Mouse (Mus musculus): ENCODE measurements around the gene Lpar3. TPM values are rescaled to one million over a fixed set of nuclear protein-coding genes. Genes with fewer than 3 reads are reported as not detected.
"Not testable (repeated sequence)": the region's sequence is repeated elsewhere in the genome, so short reads cannot be mapped to it uniquely, and the experiment has no call there.

The Lpar3 gene
- polyA plus RNA-seq, 1 experiment from 2014 or later, result 0.68 TPM

DNA sequence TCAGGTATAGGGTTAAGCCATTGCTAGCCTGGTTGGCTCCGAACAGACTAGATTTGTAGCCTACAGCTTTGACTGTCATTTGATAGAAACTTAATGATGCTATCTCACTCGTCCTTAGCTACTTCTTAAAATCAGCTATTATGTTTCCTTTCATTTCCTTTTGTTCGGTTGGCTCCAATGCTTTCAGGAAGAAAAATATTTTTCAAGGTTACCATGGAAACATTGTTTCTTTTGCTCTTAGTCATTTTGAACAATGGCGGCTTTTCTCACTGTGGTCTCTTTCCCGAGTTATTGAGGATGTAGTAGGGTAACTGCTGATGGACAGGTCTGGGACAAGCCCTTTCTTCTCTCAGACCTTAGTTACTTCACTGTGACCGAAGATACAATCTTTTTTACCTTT is 24.5 kb upstream of the Lpar3 start:
- H3K27me3 ChIP-seq (ENCODE audit: insufficient read depth, poor library complexity, severe bottlenecking), result no peaks in the 10 kb centered on the region
- no peaks in the 10 kb centered on the region for H3K9me3 ChIP-seq
- no peak overlapping the region for H3K4me3 ChIP-seq
- H3K27ac ChIP-seq, result no peak overlapping the region
- 50% methylated on average over 6 of the region's 6 CpGs for WGBS
- no peak for DNase-seq (ENCODE audit: low spot score)
- peaks cover 12% of the 10 kb centered on the region for H3K4me1 ChIP-seq (replicated peaks)
- no peaks in the 10 kb centered on the region for H3K36me3 ChIP-seq

DNA sequence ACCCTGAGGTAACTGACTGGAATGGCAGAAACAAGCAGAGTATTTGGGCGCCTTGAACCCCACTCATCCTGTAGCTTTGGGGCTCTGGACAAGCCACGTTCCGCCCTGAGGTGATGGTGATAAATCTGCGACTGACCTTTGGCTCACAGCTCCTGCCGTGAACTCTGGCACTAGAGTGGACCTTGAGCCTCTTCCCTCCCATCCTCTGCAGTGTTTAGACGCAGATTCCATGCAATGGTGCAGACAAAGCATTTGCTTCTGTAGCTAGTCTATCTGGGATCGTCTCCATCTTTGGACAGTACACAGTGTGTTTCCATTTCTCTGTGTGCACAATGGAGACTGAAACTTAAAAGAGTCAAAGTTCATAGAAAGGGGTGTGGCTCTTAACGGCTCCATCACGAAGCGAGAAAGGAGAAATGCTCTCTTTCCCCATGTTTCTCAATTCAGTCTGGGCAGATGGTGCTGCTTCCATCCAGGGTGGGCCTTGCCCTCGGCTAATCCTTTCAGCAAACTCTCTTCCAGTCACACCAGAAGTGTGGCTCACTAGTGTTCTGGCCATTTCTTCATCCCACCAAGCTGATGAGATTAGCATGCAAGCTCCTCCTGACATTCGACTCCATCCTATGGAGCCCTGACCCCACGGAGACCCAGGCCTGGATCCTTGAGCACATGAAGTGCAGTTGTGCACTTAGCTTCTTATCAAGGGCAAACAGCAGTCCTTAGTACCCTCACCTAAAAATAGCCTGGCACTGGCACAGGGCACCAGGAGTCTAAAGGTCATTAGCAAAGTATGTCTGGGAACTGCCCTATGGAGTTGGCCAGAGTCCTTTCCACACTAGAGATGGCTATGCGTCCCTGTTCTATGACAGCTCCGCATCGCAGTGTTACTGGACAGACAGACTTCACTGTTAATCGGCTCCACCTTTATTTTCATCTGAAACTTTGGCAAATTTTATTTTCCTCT is 23.7 kb upstream of the Lpar3 start:
- Histone ChIP-seq H3K27ac (no peak overlapping the region), H3K27me3 (ENCODE audit: insufficient read depth, poor library complexity, severe bottlenecking) (no peaks in the 10 kb centered on the region), H3K4me1 (replicated peaks) (peaks cover 10% of the 10 kb centered on the region), H3K36me3 (no peaks in the 10 kb centered on the region), H3K4me3 (no peak overlapping the region), H3K9me3 (no peaks in the 10 kb centered on the region)
- no peak for DNase-seq (ENCODE audit: low spot score)
- WGBS, result 81% methylated on average over 17 of the region's 17 CpGs

DNA sequence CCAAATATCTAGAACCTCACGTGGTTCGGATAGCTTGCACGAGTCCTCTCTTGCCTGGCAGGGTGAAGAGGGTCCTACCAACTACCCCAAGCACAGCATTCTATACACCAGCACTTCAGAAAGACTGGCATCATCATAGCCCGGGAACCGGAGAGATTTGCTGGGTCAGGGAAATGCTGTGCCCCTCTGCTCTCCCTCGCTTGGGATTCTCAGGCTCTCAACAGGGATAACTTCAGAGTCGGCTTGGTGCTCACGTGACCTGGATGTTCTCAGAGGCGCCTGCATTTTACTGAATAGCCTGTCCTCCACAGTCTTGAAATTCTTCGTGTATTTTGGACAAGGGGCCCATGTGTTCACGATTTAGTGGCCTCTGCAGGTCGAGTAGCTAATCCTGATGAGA is 23.0 kb upstream of the Lpar3 start:
- H3K9me3 ChIP-seq, result no peaks in the 10 kb centered on the region
- no peak overlapping the region for H3K27ac ChIP-seq
- no peaks in the 10 kb centered on the region for H3K36me3 ChIP-seq
- no peaks in the 10 kb centered on the region for H3K27me3 ChIP-seq (ENCODE audit: insufficient read depth, poor library complexity, severe bottlenecking)
- DNase-seq (ENCODE audit: low spot score), result no peak
- no peak overlapping the region for H3K4me3 ChIP-seq
- H3K4me1 ChIP-seq (replicated peaks), result peaks cover 10% of the 10 kb centered on the region
- WGBS, result 88% methylated on average over 12 of the region's 12 CpGs

DNA sequence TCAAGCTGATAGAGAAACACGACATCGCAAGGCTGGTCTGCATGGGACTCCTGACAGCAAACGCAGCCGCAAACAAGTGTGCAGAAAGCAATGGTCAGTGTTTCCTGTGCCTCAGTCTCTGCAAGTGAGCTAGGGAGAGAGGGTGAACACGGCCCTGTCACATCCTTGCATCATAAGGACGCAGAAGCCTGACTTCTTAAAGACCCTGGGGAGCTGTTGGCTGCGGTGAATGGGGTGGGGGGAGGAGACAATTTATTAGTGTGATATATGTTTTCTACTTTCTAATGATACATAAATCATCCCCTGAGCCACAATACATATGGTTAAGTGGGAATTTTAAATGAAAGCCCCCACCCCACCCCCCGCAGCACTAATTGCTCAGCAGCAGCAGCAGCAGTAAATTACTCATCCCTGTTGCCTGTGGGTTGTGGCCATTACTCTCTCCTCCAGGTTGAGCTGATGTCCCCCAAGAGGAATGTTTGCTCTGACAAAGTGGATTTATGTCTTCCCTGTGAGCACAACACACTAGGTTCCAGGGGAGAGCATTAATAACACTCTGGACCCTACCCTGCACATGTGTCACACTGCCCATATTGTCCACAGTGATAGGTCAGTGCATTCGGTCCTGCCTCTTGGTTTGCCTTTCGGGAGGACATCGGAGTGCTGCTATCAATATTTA is 21.8 kb upstream of the Lpar3 start:
- H3K4me1 ChIP-seq (replicated peaks), result peaks cover 10% of the 10 kb centered on the region
- H3K9me3 ChIP-seq, result no peaks in the 10 kb centered on the region
- H3K36me3 ChIP-seq, result no peaks in the 10 kb centered on the region
- no peaks in the 10 kb centered on the region for H3K27me3 ChIP-seq (ENCODE audit: insufficient read depth, poor library complexity, severe bottlenecking)
- no peak for DNase-seq (ENCODE audit: low spot score)
- H3K4me3 ChIP-seq, result no peak overlapping the region
- WGBS, result 85% methylated on average over 11 of the region's 11 CpGs
- no peak overlapping the region for H3K27ac ChIP-seq

DNA sequence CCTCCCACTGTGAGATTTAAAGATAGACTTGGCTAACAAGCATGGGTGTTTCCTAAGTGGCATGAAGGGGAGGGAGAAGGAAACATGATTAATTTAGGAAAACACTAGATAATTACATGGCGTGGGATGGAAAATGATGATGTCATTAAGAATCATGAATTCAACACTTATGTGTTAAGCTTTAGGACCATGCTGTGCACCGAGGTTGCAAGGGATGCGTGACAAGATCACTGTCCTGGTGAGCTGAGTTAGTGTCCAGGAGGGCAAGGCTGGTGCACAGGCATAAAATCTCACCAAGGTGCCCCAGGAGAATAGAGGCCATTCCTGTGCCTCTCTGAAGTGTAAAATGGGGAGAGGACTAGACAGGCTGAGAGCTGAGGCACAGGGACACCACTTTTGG is 21.3 kb upstream of the Lpar3 start:
- H3K36me3 ChIP-seq, result no peaks in the 10 kb centered on the region
- 85% methylated on average over 3 of the region's 3 CpGs for WGBS
- DNase-seq (ENCODE audit: low spot score), result no peak
- H3K4me1 ChIP-seq (replicated peaks), result peaks cover 10% of the 10 kb centered on the region
- no peak overlapping the region for H3K27ac ChIP-seq
- no peak overlapping the region for H3K4me3 ChIP-seq
- no peaks in the 10 kb centered on the region for H3K27me3 ChIP-seq (ENCODE audit: insufficient read depth, poor library complexity, severe bottlenecking)
- no peaks in the 10 kb centered on the region for H3K9me3 ChIP-seq

DNA sequence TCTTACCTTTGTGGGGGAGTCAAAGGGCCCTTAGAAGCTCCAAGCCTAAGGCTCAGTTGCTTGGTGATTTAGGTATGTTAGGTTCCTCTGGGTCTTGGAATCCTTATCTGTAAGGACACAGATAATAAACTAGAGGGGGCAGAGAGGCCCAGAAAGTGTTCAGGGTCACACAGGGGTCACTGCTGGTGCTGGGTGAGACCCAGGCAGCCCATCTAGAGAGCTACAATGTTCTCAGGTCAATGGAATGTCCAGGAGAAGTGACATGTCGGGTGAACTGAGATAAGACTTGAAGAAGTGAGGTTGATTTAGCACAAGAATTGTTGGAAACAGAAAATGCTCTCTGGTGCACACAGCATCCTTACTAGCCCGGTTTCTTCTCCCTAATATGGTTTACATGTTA is 16.4 kb upstream of the Lpar3 start:
- Histone ChIP-seq H3K4me1 (replicated peaks) (no peaks in the 10 kb centered on the region), H3K27ac (no peak overlapping the region), H3K9me3 (no peaks in the 10 kb centered on the region), H3K4me3 (no peak overlapping the region), H3K36me3 (no peaks in the 10 kb centered on the region), H3K27me3 (ENCODE audit: insufficient read depth, poor library complexity, severe bottlenecking) (no peaks in the 10 kb centered on the region)
- 72% methylated on average over 2 of the region's 2 CpGs for WGBS
- no peak for DNase-seq (ENCODE audit: low spot score)

DNA sequence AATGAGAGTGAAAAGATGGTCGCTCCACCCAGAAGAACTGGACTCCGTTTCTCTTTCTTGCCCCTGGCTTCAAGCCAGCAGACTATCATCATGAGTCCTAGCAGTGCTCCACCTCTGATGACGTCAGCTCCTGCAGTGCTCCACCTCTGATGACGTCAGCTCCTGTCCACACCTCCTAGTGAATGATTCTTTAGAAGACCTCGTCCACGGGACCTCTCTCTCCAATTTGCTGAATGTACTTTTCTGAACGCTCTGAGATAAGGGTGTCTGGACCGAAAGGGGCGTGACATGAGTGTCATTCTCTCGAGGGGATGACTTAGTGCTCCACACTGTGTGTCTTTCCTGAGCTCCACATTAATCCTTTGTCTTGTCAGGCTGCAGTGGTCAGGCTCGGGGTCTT is 15.5 kb upstream of the Lpar3 start:
- Histone ChIP-seq H3K27me3 (ENCODE audit: insufficient read depth, poor library complexity, severe bottlenecking) (no peaks in the 10 kb centered on the region), H3K36me3 (no peaks in the 10 kb centered on the region), H3K27ac (no peak overlapping the region), H3K9me3 (no peaks in the 10 kb centered on the region), H3K4me3 (no peak overlapping the region), H3K4me1 (replicated peaks) (no peaks in the 10 kb centered on the region)
- 84% methylated on average over 11 of the region's 11 CpGs for WGBS
- no peak for DNase-seq (ENCODE audit: low spot score)

DNA sequence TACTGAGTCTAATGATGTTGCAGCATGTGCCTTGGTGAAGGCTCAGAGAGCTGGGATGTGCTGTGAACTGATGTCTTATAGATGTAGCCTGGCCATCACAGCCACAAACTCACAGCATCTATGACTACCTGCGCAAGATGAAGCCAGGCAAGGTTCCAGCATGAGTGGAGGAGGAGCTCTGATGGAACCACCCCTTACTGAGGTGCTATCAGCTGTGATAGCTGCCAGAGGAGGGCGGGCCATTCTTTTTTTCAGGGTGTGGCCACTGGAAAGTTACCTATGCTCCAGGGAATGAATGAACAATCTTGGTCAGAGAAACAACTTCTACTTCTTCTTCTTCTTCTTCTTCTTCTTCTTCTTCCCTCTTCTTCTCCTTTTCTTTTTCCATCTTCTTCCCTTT is 14.1 kb upstream of the Lpar3 start:
- Histone ChIP-seq H3K9me3 (no peaks in the 10 kb centered on the region), H3K27me3 (ENCODE audit: insufficient read depth, poor library complexity, severe bottlenecking) (no peaks in the 10 kb centered on the region), H3K4me1 (replicated peaks) (no peaks in the 10 kb centered on the region), H3K36me3 (no peaks in the 10 kb centered on the region), H3K4me3 (no peak overlapping the region), H3K27ac (no peak overlapping the region)
- DNase-seq (ENCODE audit: low spot score), result no peak
- WGBS, result 67% methylated on average over 2 of the region's 2 CpGs

DNA sequence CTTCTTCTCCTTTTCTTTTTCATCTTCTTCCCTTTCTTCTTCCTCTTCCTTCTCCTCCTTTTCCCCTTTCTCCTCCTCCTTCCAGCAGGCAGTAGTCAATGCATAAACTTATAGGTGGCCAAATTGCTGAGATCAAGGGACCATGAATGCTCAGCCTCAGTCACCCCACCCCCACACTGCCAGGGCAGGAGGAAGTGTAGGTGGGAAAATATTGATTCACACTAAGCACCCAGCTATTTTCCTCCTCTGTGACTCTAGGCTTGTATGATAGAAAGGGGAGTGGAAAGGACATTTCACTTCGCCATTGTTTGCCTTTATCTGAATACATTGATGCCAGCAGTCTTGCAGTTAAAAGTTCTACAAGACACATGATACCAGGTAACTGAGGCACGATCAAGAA is 13.3 kb upstream of the Lpar3 start:
- WGBS, result 88% methylated on average over 2 of the region's 2 CpGs
- no peaks in the 10 kb centered on the region for H3K27me3 ChIP-seq (ENCODE audit: insufficient read depth, poor library complexity, severe bottlenecking)
- H3K36me3 ChIP-seq, result no peaks in the 10 kb centered on the region
- H3K4me1 ChIP-seq (replicated peaks), result no peaks in the 10 kb centered on the region
- no peaks in the 10 kb centered on the region for H3K9me3 ChIP-seq
- no peak overlapping the region for H3K4me3 ChIP-seq
- H3K27ac ChIP-seq, result no peak overlapping the region
- DNase-seq (ENCODE audit: low spot score), result no peak

DNA sequence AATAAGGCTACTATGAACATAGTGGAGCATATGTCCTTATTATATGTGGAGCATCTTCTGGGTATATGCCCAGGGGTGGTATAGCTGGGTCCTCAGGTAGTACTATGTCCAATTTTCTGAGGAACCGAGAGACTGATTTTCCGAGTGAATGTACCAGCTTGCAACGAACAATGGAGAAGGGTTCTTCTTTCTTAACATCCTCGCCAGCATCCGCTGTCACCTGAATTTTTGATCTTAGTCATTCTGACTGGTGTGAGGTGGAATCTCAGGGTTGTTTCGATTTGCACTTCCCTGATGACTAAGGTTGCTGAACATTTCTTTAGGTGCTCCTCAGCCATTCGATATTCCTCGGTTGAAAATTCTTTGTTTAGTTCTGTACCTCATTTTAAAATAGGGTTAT is 11.0 kb upstream of the Lpar3 start:
- not testable (repeated sequence) for H3K27me3 ChIP-seq (ENCODE audit: insufficient read depth, poor library complexity, severe bottlenecking); H3K9me3 ChIP-seq; H3K4me3 ChIP-seq; H3K27ac ChIP-seq; H3K36me3 ChIP-seq; H3K4me1 ChIP-seq (replicated peaks); DNase-seq (ENCODE audit: low spot score)
- WGBS, result 92% methylated on average over 8 of the region's 8 CpGs

DNA sequence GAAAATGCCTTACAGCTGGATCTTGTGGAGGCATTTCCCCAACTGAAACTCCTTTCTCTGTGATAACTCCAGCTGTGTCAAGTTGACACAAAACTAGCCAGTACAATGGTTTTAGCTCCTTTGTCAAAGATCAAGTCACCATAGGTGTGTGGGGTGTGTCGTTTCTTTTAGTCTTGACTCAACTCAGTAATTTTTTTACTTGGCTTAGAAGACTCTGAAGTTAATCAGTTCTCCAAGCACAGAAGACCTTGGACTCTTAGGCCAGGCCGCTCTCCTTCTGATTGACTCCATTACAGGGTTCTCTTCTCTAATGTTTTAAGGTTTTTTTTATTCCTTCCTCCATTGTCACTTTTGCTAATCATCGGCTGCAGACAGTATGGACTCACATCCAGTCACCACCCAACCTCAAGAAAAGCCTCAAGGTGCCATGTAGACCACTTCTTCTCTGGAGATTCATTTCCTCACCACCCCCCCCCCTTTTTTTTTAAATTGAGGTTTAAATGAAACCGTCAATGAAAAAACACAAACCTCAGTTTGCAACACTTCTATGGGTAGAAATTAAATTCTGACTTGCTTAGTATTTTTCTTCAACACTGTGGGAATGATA is 9.5 kb upstream of the Lpar3 start:
- 84% methylated on average over 4 of the region's 4 CpGs for WGBS

DNA sequence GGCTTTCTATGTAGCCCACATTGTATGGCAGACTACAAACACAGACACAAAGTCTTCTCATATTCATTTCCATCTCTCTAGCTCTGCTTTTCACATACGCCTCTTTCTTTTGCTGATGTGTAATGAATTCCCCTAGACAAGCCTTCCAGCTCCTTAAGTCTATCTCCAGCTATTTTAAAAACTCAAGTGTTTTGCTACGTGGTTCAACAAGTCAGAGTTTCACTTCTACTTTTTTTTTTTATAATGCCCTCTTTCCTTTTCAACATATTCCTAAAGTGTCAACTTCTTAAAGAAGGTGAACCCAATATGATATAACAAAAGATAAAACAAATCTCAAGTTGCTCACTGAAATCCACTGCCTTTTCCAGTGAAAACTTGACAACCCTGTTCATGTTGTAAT is 8.8 kb upstream of the Lpar3 start:
- WGBS, result 85% methylated on average over 2 of the region's 2 CpGs
- Histone ChIP-seq H3K9me3 (no peaks in the 10 kb centered on the region), H3K27ac (no peak overlapping the region), H3K4me1 (replicated peaks) (no peaks in the 10 kb centered on the region), H3K36me3 (no peaks in the 10 kb centered on the region), H3K4me3 (no peak overlapping the region), H3K27me3 (ENCODE audit: insufficient read depth, poor library complexity, severe bottlenecking) (no peaks in the 10 kb centered on the region)
- no peak for DNase-seq (ENCODE audit: low spot score)

More for the DNA sequence above, 9.5 kb upstream of the Lpar3 start:
- DNase-seq (ENCODE audit: low spot score), result no peak
- Histone ChIP-seq H3K4me1 (replicated peaks) (no peaks in the 10 kb centered on the region), H3K27me3 (ENCODE audit: insufficient read depth, poor library complexity, severe bottlenecking) (no peaks in the 10 kb centered on the region), H3K36me3 (no peaks in the 10 kb centered on the region), H3K9me3 (no peaks in the 10 kb centered on the region), H3K4me3 (no peak overlapping the region), H3K27ac (no peak overlapping the region)

DNA sequence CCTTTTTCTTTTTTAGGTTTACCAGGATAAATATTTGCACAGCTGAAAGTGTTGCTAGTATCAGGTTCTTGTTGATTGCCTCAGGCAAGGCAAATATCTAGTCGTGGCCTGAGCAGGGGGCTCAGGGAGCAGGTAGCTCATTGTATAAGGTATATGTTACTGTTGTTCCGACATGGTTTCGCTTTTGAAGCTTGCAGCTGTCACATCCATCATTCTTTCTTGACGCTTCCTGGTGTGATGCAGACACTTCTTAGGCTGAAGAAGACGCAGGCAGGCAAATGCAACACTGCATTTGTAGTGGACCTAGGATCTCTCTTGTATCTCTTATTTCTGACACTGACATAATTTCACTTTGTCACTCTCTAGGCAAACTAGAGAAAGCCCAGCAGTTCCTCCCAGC is 7.4 kb upstream of the Lpar3 start:
- no peak for DNase-seq (ENCODE audit: low spot score)
- H3K4me3 ChIP-seq, result no peak overlapping the region
- H3K4me1 ChIP-seq (replicated peaks), result no peaks in the 10 kb centered on the region
- H3K27me3 ChIP-seq (ENCODE audit: insufficient read depth, poor library complexity, severe bottlenecking), result no peaks in the 10 kb centered on the region
- no peaks in the 10 kb centered on the region for H3K9me3 ChIP-seq
- no peaks in the 10 kb centered on the region for H3K36me3 ChIP-seq
- 62% methylated on average over 5 of the region's 5 CpGs for WGBS
- no peak overlapping the region for H3K27ac ChIP-seq

Measured in hindbrain, embryonic 10.5 days (tissue).